ENCODE assay signal across 8 mouse cellular contexts in the genomic region with DNA sequence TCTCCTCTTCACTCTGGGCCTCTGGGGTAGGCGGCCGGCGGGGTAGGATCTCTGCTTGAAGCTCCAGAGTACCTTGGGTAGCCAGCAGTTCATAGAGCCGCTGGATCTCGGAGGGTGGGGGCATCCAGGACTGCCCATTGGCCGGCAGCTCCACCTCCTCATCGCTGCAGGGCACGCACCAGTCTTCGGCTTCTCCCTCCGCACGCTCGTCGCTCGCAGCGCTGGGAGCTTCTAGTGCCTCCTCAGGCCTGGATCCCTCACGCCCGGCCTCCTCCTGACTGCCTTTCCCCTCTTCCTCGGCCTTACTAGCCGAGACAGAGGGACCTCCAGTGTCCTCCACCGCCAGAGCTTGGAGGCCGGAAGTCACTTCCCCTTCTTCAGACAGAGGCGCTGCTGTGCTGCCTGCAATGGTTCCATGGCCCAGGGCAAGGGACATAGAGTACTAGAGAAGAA. TPM values are rescaled to one million over a fixed set of nuclear protein-coding genes. Genes with fewer than 3 reads are reported as not detected.
A peak's percentile ranks its signal among the peaks of the same experiment; 100 is the strongest.
DNase-seq lines count a peak whose midpoint lies in the region; ATAC-seq lines count a peak whose summit lies in the region.

No protein-coding gene starts in this region.

- H3K27ac ChIP-seq in midbrain, embryonic 15.5 days = peak overlapping the region; percentile 94

- H3K9me3 ChIP-seq in midbrain, embryonic 15.5 days = no peaks in the 10 kb centered on the region

- H3K4me1 ChIP-seq in midbrain, embryonic 15.5 days = peaks cover 70% of the 10 kb centered on the region

- WGBS in midbrain, embryonic 15.5 days = under 1% methylated on average over 22 of the region's 22 CpGs

- peak overlapping the region; percentile 91 for H3K9ac ChIP-seq in midbrain, embryonic 15.5 days

- H3K4me2 ChIP-seq in midbrain, embryonic 15.5 days = peak overlapping the region; percentile 90

- intact Hi-C loops in left cerebral cortex, postnatal 4 days (cut with DNase I) = no loop called here

- peak; percentile 71 for ATAC-seq in erythroid progenitor cell, adult 5-6 weeks (replicated peaks; ENCODE audit: low FRiP score, poor library complexity, severe bottlenecking)
- peak; percentile 59 for ATAC-seq in midbrain, embryonic 15.5 days (replicated peaks)

- no peaks in the 10 kb centered on the region for H3K27me3 ChIP-seq in midbrain, embryonic 15.5 days (replicated peaks)

- H3K36me3 ChIP-seq in midbrain, embryonic 15.5 days (replicated peaks) = peaks cover 12% of the 10 kb centered on the region; the same call in 1 of the 2 replicates

- DNase-seq in left cerebral cortex, adult 18-20 months (ENCODE audit: low spot score in 2 of 2) = peak; percentile 55 to 64
- DNase-seq in left cerebral cortex, postnatal 4 days = no peak
- DNase-seq in adrenal gland, postnatal 14 days = peak; percentile 79
- peak; percentile 70 to 79 for DNase-seq in kidney, postnatal 36 days
- no peak for DNase-seq in spleen, adult 12 weeks (ENCODE audit: low spot score)
- no peak for DNase-seq in layer of hippocampus, adult 8-10 months (ENCODE audit: low spot score in 2 of 2)

- H3K4me3 ChIP-seq in midbrain, embryonic 15.5 days = peak overlapping the region; percentile 69

RNA-seq across cellular contexts. Expression of a gene that starts 0.2 kb away (rescaled TPM):
- total RNA-seq in left cerebral cortex, adult 18-20 months (2021) = not detected
- total RNA-seq in left cerebral cortex, postnatal 4 days (2021) = 1 to 10 TPM in 1 of 2 experiments, not detected in 1; 1.6 TPM
- 3.0 and 3.2 TPM in 2 replicates for total RNA-seq in adrenal gland, postnatal 14 days (2021)
- total RNA-seq in erythroid progenitor cell, adult 5-6 weeks (2015; ENCODE audit: low replicate concordance) = not detected in 2 replicates
- total RNA-seq in erythroid progenitor cell, adult 5-6 weeks (2017; ENCODE audit: low replicate concordance) = 0.64 and 11.8 TPM in 2 replicates
- polyA plus RNA-seq in midbrain, embryonic 15.5 days (2015; fragmentation: Nextera tagmentation; extraction: Ambion mirVana) = 1.0 TPM in 1 of 2 replicates, not detected in the other
- not detected for total RNA-seq in layer of hippocampus, adult 8-10 months (2022)

RNA-seq across cellular contexts. Expression of a gene that starts 0.6 kb away (rescaled TPM):
- 10 to 100 TPM; 18.7 to 35.6 TPM for total RNA-seq in left cerebral cortex, adult 18-20 months (2021)
- 10 to 100 TPM; 10.2 to 15.4 TPM for total RNA-seq in left cerebral cortex, postnatal 4 days (2021)
- 7.9 and 24.6 TPM in 2 replicates for total RNA-seq in adrenal gland, postnatal 14 days (2021)
- total RNA-seq in erythroid progenitor cell, adult 5-6 weeks (2015; ENCODE audit: low replicate concordance) = 24.1 and 46.9 TPM in 2 replicates
- 10.6 and 26.2 TPM in 2 replicates for total RNA-seq in erythroid progenitor cell, adult 5-6 weeks (2017; ENCODE audit: low replicate concordance)
- 46.9 and 73.4 TPM in 2 replicates for polyA plus RNA-seq in midbrain, embryonic 15.5 days (2015; fragmentation: Nextera tagmentation; extraction: Ambion mirVana)
- 10 to 100 TPM; 18.9 to 59.7 (median 27.8) TPM for total RNA-seq in layer of hippocampus, adult 8-10 months (2022)

RNA-seq across cellular contexts. Expression of a gene that starts 2.1 kb away (rescaled TPM):
- 1 to 10 TPM; 8.6 to 9.5 TPM for total RNA-seq in left cerebral cortex, adult 18-20 months (2021)
- total RNA-seq in left cerebral cortex, postnatal 4 days (2021) = 1 to 10 TPM; 5.4 to 6.0 TPM
- 61.7 and 63.8 TPM in 2 replicates for total RNA-seq in adrenal gland, postnatal 14 days (2021)
- 0.36 and 0.42 TPM in 2 replicates for total RNA-seq in erythroid progenitor cell, adult 5-6 weeks (2015; ENCODE audit: low replicate concordance)
- 6.7 and 7.7 TPM in 2 replicates for total RNA-seq in erythroid progenitor cell, adult 5-6 weeks (2017; ENCODE audit: low replicate concordance)
- 4.0 and 4.5 TPM in 2 replicates for polyA plus RNA-seq in midbrain, embryonic 15.5 days (2015; fragmentation: Nextera tagmentation; extraction: Ambion mirVana)
- 10 to 100 TPM; 10.5 to 17.2 (median 14.1) TPM for total RNA-seq in layer of hippocampus, adult 8-10 months (2022)

RNA-seq across cellular contexts. Expression of a gene that starts 4.4 kb away (rescaled TPM):
- total RNA-seq in left cerebral cortex, adult 18-20 months (2021) = 10 to 100 TPM; 45.7 to 55.3 TPM
- 10 to 100 TPM; 36.7 to 48.6 TPM for total RNA-seq in left cerebral cortex, postnatal 4 days (2021)
- 8.4 and 26.9 TPM in 2 replicates for total RNA-seq in adrenal gland, postnatal 14 days (2021)
- total RNA-seq in erythroid progenitor cell, adult 5-6 weeks (2015; ENCODE audit: low replicate concordance) = 1.7 TPM in 1 of 2 replicates, not detected in the other
- 10.8 and 28.1 TPM in 2 replicates for total RNA-seq in erythroid progenitor cell, adult 5-6 weeks (2017; ENCODE audit: low replicate concordance)
- 44.9 and 52.6 TPM in 2 replicates for polyA plus RNA-seq in midbrain, embryonic 15.5 days (2015; fragmentation: Nextera tagmentation; extraction: Ambion mirVana)
- total RNA-seq in layer of hippocampus, adult 8-10 months (2022) = 10 to 100 TPM; 20.5 to 63.0 (median 52.5) TPM

RNA-seq across cellular contexts. Expression of a gene that starts 4.5 kb away (rescaled TPM):
- 100 to 1,000 TPM; 202 to 211 TPM for total RNA-seq in left cerebral cortex, adult 18-20 months (2021)
- total RNA-seq in left cerebral cortex, postnatal 4 days (2021) = 100 to 1,000 TPM; 132 to 136 TPM
- 3.5 and 4.6 TPM in 2 replicates for total RNA-seq in adrenal gland, postnatal 14 days (2021)
- 0.84 TPM in 1 of 2 replicates, not detected in the other for total RNA-seq in erythroid progenitor cell, adult 5-6 weeks (2015; ENCODE audit: low replicate concordance)
- total RNA-seq in erythroid progenitor cell, adult 5-6 weeks (2017; ENCODE audit: low replicate concordance) = 3.0 TPM in 1 of 2 replicates, not detected in the other
- 40.7 and 42.3 TPM in 2 replicates for polyA plus RNA-seq in midbrain, embryonic 15.5 days (2015; fragmentation: Nextera tagmentation; extraction: Ambion mirVana)
- 100 to 1,000 TPM; 208 to 223 (median 215) TPM for total RNA-seq in layer of hippocampus, adult 8-10 months (2022)

Comparison
In these comparisons a context has a peak if more than half of its experiments do, and no peak if none do; other contexts are left out.
1. DNase-seq: peak in left cerebral cortex, adult 18-20 months (2 of 2), adrenal gland, postnatal 14 days (single experiment) and kidney, postnatal 36 days (2 of 2); none in left cerebral cortex, postnatal 4 days (single experiment), spleen, adult 12 weeks (single experiment) and layer of hippocampus, adult 8-10 months (0 of 2).